ENCODE assay signal across 9 mouse cellular contexts in genomic region chr16:28601723-28602122, GRCm38 (mm10).
"Had no signal": no experiment of that assay in that cellular context is flagged by ENCODE, and none has a peak within 500 bp of the region (broad histone marks: within the 10 kb centered on the region; RNA-seq: fewer than 3 reads in every experiment).

No protein-coding gene starts in this region.

- ATAC-seq: lung, postnatal 0 days had no signal

- DNase-seq: kidney, postnatal 25 days; lung, adult 2 months; lung, postnatal 4 days; midbrain, embryonic 14.5 days; right cerebral cortex, postnatal 4 days; spleen, adult 18-20 months; thymus, adult 18-20 months; thymus, postnatal 14 days had no signal
